Mouse (Mus musculus) forebrain, embryonic 12.5 days (tissue): ENCODE results near the gene Abcc8. TPM values are rescaled to one million over a fixed set of nuclear protein-coding genes. Genes with fewer than 3 reads are reported as not detected.

Experiments
- ATAC-seq: fragments of 200-750 bp; cut with Nextera tagmentation; 2 replicates; pipeline ENCODE4 v1.8.0; 2017; ENCODE audit warnings: moderate TSS enrichment; ENCODE audit not compliant: low FRiP score
- H3K27ac ChIP-seq: fragments of 300-500 bp; sonication (generic); 2 replicates; pipeline ENCODE4 v1.5.1; 2016; ENCODE audit warnings: mild to moderate bottlenecking
- H3K27me3 ChIP-seq: fragments of 300-500 bp; sonication (generic); 2 replicates; pipeline ENCODE4 v1.6.1; 2016; ENCODE audit warnings: mild to moderate bottlenecking
- H3K36me3 ChIP-seq: fragments of 300-500 bp; sonication (generic); replicated peaks from 2 replicates; pipeline ENCODE4 v1.6.1; 2016; ENCODE audit warnings: mild to moderate bottlenecking
- H3K4me1 ChIP-seq: fragments of 300-500 bp; sonication (generic); 2 replicates; pipeline ENCODE4 v1.6.1; 2016
- H3K4me2 ChIP-seq: fragments of 300-500 bp; sonication (generic); 2 replicates; pipeline ENCODE4 v1.6.1; 2016; ENCODE audit warnings: mild to moderate bottlenecking, moderate library complexity
- H3K4me3 ChIP-seq: fragments of 300-500 bp; sonication (generic); replicated peaks from 2 replicates; pipeline ENCODE4 v1.5.1; 2016; ENCODE audit warnings: mild to moderate bottlenecking
- H3K9ac ChIP-seq: fragments of 300-500 bp; sonication (generic); 2 replicates; pipeline ENCODE4 v1.6.1; 2016; ENCODE audit warnings: mild to moderate bottlenecking
- H3K9me3 ChIP-seq: fragments of 300-500 bp; sonication (generic); 2 replicates; pipeline ENCODE4 v1.6.1; 2016
- WGBS: fragments of 180-500 bp; shearing (Covaris S2); methylation state at CpG from one replicate; pipeline ENCODE4 v1.1.7; 2016; 5-methylcytosine and 5-hydroxymethylcytosine counted together
- polyA plus RNA-seq: library from polyadenylated mRNA; unstranded; fragments of >200 nt; fragmentation: Nextera tagmentation; extraction: Ambion mirVana; gene quantifications from 2 replicates; pipeline ENCODE4 v1.2.1, GENCODE M21; 2016

The Abcc8 gene
- polyA plus RNA-seq, 1 experiment from 2014 or later, result 1.4 TPM

DNA sequence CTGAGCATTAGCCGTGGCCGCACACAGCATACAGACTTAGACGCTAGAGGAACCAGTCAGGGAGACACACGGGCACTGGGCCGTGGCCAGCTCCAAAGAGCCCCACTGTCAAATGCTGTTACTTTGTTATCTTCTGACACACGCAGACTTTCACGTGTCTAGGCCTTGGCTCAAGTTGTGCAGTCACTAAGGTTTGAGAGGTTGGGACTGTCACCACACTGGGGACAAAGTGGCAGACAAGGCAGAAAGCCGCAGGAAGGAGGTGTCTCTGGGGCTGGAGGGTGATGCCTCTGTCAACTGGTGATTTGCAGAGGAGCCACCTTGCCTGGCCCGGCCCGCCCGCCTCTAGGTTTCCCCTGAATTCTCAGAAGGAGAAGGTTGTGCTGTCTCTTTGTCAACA is 54.5 kb downstream of the Abcc8 start:
- WGBS, result 89% methylated on average over 11 of the region's 11 CpGs
- ATAC-seq, result no peak
- no peaks in the 10 kb centered on the region for H3K36me3 ChIP-seq
- no peaks in the 10 kb centered on the region for H3K27me3 ChIP-seq
- H3K4me1 ChIP-seq, result peaks cover 16% of the 10 kb centered on the region
- no peak overlapping the region for H3K4me3 ChIP-seq
- no peak overlapping the region for H3K4me2 ChIP-seq
- H3K27ac ChIP-seq, result no peak overlapping the region
- no peak overlapping the region for H3K9ac ChIP-seq
- H3K9me3 ChIP-seq, result no peaks in the 10 kb centered on the region

DNA sequence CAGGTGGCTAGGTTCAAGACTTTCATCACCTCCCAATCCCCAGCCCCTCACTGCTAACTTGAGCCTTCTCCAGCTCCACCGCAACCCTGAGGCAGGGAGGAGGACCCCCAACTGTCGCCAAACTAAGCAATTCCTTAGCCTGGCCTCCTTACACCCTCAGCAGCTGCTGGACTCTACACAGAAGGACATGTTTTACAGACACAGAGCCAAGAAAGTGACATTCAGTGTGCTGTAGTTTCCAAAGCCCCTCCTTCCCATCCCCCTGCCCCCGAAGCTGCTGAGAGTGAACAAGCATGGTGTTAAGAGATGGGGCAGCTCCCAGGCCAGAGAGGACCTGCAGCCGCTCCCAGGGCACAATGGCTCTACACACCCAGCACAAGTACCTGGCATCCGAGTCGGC is 55.4 kb downstream of the Abcc8 start:
- no peak overlapping the region for H3K27ac ChIP-seq
- no peaks in the 10 kb centered on the region for H3K9me3 ChIP-seq
- no peak for ATAC-seq
- no peaks in the 10 kb centered on the region for H3K36me3 ChIP-seq
- H3K27me3 ChIP-seq, result no peaks in the 10 kb centered on the region
- H3K9ac ChIP-seq, result no peak overlapping the region
- peaks cover 12% of the 10 kb centered on the region for H3K4me1 ChIP-seq
- 81% methylated on average over 6 of the region's 6 CpGs for WGBS
- H3K4me3 ChIP-seq, result no peak overlapping the region
- H3K4me2 ChIP-seq, result no peak overlapping the region

DNA sequence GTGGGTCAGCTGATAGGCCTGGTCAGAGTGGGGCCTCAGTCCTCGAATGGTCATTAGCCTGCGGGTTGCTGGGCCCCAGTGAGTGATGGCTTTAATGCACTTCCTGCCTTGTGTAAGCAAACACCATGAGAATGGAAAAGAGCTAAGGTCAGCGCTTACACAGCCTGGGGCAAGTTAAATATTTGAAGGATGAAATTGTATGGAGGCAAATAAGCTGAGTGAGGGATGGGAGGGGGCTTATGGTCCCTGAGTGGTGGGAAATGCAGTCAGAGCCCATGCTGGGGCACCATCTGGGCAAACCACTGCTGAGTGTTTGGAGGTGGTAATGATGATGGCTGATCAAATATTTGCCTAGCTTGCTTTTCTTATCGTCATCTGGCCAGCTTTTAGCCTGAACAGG is 56.9 kb downstream of the Abcc8 start:
- Histone ChIP-seq H3K9me3 (no peaks in the 10 kb centered on the region), H3K4me1 (peaks cover 1% of the 10 kb centered on the region; the same call in 1 of the 2 replicates), H3K9ac (no peak overlapping the region), H3K27me3 (no peaks in the 10 kb centered on the region), H3K4me2 (no peak overlapping the region), H3K36me3 (no peaks in the 10 kb centered on the region), H3K4me3 (no peak overlapping the region), H3K27ac (no peak overlapping the region)
- 80% methylated on average over 4 of the region's 4 CpGs for WGBS
- no peak for ATAC-seq

DNA sequence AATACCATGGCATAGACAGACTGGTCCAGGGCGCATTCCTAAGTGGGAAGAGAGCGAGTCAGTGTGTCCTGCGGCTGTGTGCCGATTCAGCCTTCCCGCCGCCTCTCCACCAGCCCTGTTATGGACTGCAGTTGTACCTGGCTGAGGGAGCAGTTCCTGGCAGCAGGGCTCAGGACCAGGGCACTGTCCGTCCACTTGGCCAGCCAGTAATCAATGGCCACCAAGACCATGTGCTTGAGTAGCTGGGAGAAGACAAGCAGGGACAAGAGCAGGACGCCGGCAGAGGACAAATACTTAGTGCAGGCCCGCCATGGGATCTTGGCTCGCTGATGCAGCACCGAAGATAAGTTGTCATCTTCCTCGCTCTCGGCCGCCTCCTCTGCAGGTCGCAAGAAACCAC is 62.8 kb downstream of the Abcc8 start:
- H3K4me3 ChIP-seq, result no peak overlapping the region
- WGBS, result 96% methylated on average over 16 of the region's 16 CpGs
- H3K9me3 ChIP-seq, result no peaks in the 10 kb centered on the region
- H3K27me3 ChIP-seq, result no peaks in the 10 kb centered on the region
- no peak for ATAC-seq
- H3K4me1 ChIP-seq, result peaks cover 12% of the 10 kb centered on the region
- no peak overlapping the region for H3K4me2 ChIP-seq
- no peaks in the 10 kb centered on the region for H3K36me3 ChIP-seq
- no peak overlapping the region for H3K9ac ChIP-seq
- H3K27ac ChIP-seq, result no peak overlapping the region

DNA sequence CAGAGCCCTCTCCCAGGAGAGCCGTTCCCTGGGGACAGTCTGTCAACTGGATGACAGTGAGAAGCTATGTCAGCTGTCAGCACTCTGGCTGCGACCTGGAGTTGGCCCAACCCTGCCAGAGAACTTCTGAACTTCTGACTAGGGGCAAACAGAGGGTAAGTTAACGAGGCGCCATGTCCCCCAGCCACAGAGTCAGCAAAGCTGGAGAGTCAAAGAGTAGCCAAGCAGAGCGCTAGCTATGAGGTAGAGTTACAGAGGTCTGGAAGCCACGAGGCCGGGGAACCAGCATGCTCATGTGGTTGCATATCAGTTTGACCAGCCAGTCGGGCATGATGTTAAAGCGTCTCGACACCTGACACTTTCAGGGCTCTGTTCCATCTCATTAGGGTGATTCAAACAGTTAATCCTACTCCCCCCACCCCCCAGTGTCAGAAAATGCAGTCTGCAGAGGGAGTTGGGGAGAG is 63.7 kb downstream of the Abcc8 start:
- ATAC-seq, result no peak
- Histone ChIP-seq H3K9me3 (no peaks in the 10 kb centered on the region), H3K4me2 (no peak overlapping the region), H3K9ac (no peak overlapping the region), H3K27ac (no peak overlapping the region), H3K4me1 (peaks cover 12% of the 10 kb centered on the region), H3K4me3 (no peak overlapping the region), H3K27me3 (no peaks in the 10 kb centered on the region), H3K36me3 (no peaks in the 10 kb centered on the region)
- 63% methylated on average over 10 of the region's 10 CpGs for WGBS

DNA sequence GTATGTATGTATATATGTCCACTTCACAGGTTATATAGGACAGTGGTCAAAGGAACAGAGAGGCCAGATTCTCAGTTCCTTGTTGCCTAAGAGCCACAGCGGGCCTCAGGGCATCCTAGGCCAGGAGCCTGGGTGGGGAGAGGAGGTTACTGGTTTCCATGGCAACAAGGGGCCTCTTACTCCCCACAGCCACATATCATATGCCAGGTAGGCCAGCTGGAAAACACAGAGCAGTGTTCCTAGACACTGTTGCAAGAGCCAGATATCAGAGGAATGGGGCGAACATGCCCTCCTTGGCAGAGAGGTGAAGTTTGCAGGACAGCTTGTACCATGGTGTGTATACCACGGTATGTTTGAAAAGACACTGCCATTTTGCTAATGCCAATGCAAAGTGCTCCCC is 66.4 kb downstream of the Abcc8 start:
- H3K27ac ChIP-seq, result no peak overlapping the region
- 68% methylated on average over 3 of the region's 3 CpGs for WGBS

DNA sequence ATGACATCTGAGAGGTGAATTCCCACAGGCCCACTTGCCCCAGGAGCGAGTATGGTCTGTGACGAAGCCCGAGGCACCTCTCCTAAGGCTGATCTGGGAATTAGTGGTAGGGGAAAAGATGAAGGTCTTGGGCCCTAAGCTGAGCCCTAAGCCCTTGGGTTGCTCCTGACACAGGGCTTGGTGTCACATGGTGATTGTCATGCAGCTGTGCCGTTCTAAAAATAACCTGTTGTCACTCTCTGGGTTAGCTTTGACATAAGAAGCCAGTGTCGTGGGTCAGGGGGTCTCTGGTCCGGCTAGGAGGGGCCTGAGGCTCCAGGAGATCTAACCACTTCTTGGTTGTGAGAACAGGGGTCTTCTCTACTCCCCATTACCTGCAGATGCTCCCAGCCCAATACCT is 67.9 kb downstream of the Abcc8 start:
- 78% methylated on average over 6 of the region's 6 CpGs for WGBS
- peaks cover 12% of the 10 kb centered on the region for H3K4me1 ChIP-seq
- no peak for ATAC-seq

More for the DNA sequence above, 66.4 kb downstream of the Abcc8 start:
- no peak overlapping the region for H3K9ac ChIP-seq
- H3K4me3 ChIP-seq, result no peak overlapping the region
- no peaks in the 10 kb centered on the region for H3K36me3 ChIP-seq
- H3K27me3 ChIP-seq, result no peaks in the 10 kb centered on the region
- no peak for ATAC-seq
- H3K4me1 ChIP-seq, result peaks cover 12% of the 10 kb centered on the region
- no peak overlapping the region for H3K4me2 ChIP-seq
- H3K9me3 ChIP-seq, result no peaks in the 10 kb centered on the region

DNA sequence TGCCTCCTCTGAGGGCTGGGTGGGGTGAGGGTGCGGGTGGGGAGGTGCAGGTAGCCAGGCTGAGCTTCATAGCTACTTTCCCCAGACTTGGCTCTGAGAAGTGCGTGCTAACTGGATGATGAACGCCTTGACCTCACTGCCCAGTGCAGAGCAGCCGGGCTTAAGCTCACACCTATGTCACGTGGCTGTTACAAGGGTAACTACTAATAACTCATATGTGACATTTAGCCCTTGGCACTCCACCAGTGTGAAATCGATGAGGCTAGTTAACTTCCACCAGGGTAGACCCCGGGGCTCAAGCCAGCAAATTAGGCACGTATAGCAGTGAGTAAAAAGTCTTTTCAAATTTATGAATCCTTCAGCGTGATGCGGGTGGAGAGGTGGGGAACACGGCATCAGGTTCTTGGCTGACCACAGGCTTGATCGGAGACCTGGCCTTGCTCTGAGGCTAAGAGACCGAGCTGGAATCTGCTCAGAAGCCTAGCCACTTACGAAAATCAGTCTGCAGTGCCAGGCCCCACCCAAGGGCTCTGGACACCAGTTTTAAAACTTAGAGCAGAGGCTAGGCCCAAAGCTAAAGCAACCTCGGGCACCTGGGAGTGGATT is 68.5 kb downstream of the Abcc8 start:
- no peak overlapping the region for H3K9ac ChIP-seq
- no peaks in the 10 kb centered on the region for H3K36me3 ChIP-seq
- no peaks in the 10 kb centered on the region for H3K27me3 ChIP-seq
- no peak overlapping the region for H3K27ac ChIP-seq
- H3K9me3 ChIP-seq, result no peaks in the 10 kb centered on the region
- 88% methylated on average over 15 of the region's 15 CpGs for WGBS
- H3K4me2 ChIP-seq, result no peak overlapping the region
- no peak for ATAC-seq
- H3K4me3 ChIP-seq, result no peak overlapping the region
- peaks cover 12% of the 10 kb centered on the region for H3K4me1 ChIP-seq

More for the DNA sequence above, 67.9 kb downstream of the Abcc8 start:
- Histone ChIP-seq H3K4me2 (no peak overlapping the region), H3K27ac (no peak overlapping the region), H3K9ac (no peak overlapping the region), H3K27me3 (no peaks in the 10 kb centered on the region), H3K9me3 (no peaks in the 10 kb centered on the region), H3K36me3 (no peaks in the 10 kb centered on the region), H3K4me3 (no peak overlapping the region)

DNA sequence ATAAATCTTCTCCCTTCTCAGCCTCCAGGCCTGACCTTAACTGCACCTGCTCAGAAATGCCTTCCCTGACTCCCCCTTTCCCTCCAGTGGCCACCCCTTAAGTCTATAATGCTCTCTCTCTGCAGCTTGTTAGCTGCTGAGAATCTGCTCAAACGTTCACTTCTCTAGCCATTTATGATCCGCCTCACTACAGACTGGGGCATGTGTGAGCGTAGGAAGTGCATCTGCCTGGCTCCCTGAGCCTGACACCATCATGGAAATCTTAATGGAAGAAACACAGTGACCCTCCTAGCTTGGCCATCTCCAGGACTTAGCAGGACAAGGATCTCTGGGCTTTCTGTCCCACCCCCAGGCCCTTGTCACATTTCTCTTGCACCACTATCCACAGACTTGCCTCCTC is 69.8 kb downstream of the Abcc8 start:
- H3K4me1 ChIP-seq, result peaks cover 12% of the 10 kb centered on the region
- H3K36me3 ChIP-seq, result no peaks in the 10 kb centered on the region
- no peak overlapping the region for H3K4me2 ChIP-seq
- WGBS, result 74% methylated on average over 3 of the region's 3 CpGs
- no peaks in the 10 kb centered on the region for H3K9me3 ChIP-seq
- no peak overlapping the region for H3K9ac ChIP-seq
- H3K27ac ChIP-seq, result no peak overlapping the region
- ATAC-seq, result no peak
- H3K4me3 ChIP-seq, result no peak overlapping the region
- peaks cover 3% of the 10 kb centered on the region; the same call in 1 of the 2 replicates for H3K27me3 ChIP-seq

DNA sequence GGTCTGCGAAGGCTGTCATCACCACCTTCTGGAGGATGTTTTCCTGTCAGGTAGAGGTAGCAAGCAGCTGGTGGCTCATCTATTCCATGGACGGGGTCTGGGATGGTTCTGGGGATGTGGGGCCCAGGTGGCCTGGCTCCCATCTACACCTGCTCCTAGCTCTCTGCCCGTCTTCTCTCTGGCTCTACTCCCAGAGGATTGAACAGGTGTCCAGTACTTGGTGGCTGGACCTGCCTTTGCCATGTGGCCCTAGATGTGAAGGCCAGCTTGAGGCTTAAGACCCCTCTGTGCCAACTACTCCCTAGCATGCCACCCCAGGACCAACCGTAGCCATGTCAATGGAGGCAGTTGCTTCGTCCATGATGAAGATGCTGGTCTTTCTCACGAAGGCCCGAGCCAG is 74.3 kb downstream of the Abcc8 start:
- no peak overlapping the region for H3K27ac ChIP-seq
- no peaks in the 10 kb centered on the region for H3K36me3 ChIP-seq
- H3K4me1 ChIP-seq, result peaks cover 4% of the 10 kb centered on the region; the same call in 1 of the 2 replicates
- H3K9ac ChIP-seq, result no peak overlapping the region
- ATAC-seq, result no peak
- no peak overlapping the region for H3K4me3 ChIP-seq
- no peak overlapping the region for H3K4me2 ChIP-seq
- no peaks in the 10 kb centered on the region for H3K9me3 ChIP-seq
- peaks cover 7% of the 10 kb centered on the region; the same call in 1 of the 2 replicates for H3K27me3 ChIP-seq
- WGBS, result 90% methylated on average over 7 of the region's 7 CpGs

DNA sequence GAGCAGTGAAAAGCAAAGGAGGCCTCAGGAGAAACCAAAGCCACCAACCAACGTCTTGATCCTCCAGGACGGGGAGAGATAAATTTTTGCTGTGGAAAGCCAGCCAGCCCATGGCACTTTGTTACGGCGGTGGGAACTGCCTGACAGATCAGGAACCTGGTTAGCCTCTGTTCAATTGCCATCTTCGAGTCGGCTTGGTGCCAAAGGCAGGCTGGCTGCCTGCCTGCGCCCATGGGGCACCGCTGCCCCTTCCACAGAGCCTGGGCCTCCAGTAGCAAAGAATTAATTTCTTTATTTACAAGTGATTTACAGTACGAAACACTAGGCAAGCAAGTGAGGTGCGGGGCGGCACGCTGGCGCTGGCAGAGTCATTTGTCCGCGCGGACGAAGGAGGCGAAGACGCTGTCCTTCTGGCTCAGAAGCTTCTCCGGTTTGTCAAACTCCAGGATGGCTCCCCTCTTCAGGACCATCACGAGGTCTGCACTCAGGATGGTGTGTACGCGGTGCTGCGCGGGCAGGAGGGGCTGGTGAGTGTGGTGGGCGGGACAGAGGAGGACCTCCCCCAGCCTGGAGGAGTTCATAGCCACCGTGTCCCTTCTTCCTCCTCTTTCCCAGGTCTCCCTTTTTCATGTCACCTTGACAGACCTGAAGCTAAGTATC is 75.4 kb downstream of the Abcc8 start:
- no peak overlapping the region for H3K4me3 ChIP-seq
- WGBS, result 87% methylated on average over 27 of the region's 27 CpGs
- H3K9ac ChIP-seq, result no peak overlapping the region
- no peak overlapping the region for H3K27ac ChIP-seq
- ATAC-seq, result no peak
- peaks cover 15% of the 10 kb centered on the region; the same call in 1 of the 2 replicates for H3K27me3 ChIP-seq
- no peaks in the 10 kb centered on the region for H3K9me3 ChIP-seq
- peaks cover 8% of the 10 kb centered on the region; the same call in 1 of the 2 replicates for H3K4me1 ChIP-seq
- no peak overlapping the region for H3K4me2 ChIP-seq
- H3K36me3 ChIP-seq, result no peaks in the 10 kb centered on the region

DNA sequence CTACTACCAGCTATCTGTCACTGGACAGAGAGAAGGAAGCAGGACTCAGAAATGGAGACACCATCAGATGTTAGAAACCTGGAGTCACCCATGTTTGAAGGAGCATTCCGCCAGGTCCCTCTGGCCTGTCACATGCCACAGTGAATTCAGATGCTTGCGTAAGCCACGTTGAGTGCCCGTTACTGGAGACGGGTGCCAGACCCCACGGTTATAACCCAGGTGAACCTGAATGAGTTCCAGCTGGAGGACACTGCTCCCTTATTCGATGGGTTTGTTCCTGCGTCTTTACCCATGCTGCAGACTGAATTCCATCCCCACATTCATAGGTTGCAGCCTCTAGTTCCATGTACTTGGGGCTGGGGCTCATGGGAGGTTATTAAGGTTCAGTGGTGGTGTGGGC is 76.1 kb downstream of the Abcc8 start:
- H3K4me1 ChIP-seq, result peaks cover 8% of the 10 kb centered on the region; the same call in 1 of the 2 replicates
- no peaks in the 10 kb centered on the region for H3K36me3 ChIP-seq
- no peak overlapping the region for H3K4me3 ChIP-seq
- no peak overlapping the region for H3K9ac ChIP-seq
- peaks cover 21% of the 10 kb centered on the region; the same call in 1 of the 2 replicates for H3K27me3 ChIP-seq
- ATAC-seq, result no peak
- 92% methylated on average over 8 of the region's 8 CpGs for WGBS
- H3K27ac ChIP-seq, result no peak overlapping the region
- no peaks in the 10 kb centered on the region for H3K9me3 ChIP-seq
- no peak overlapping the region for H3K4me2 ChIP-seq
